Mouse (Mus musculus): ENCODE data around the gene Zfp111. TPM values are rescaled to one million over a fixed set of nuclear protein-coding genes. Genes with fewer than 3 reads are reported as not detected.

The Zfp111 gene
- polyA plus RNA-seq, 2 experiments: 7.0 to 12.7 TPM

GRCm38 (mm10) chr7:24153272-24153671, 58.0 kb downstream of the Zfp111 start:
- no peak overlapping the region for H3K4me2 ChIP-seq (replicated peaks; ENCODE audit: low read depth, low read length, severe bottlenecking)
- H3K27ac ChIP-seq (replicated peaks; ENCODE audit: low read depth, low read length): no peak overlapping the region
- ATAC-seq (ENCODE audit: low FRiP score, low read depth): no peak
- H3K9me3 ChIP-seq (ENCODE audit: control insufficient read depth, low read length): no peaks in the 10 kb centered on the region
- H3K4me3 ChIP-seq (replicated peaks; ENCODE audit: low read length): no peak overlapping the region
- WGBS: 19% methylated on average over 1 of the region's 1 CpGs
- no peaks in the 10 kb centered on the region for H3K4me1 ChIP-seq (ENCODE audit: control insufficient read depth, insufficient read depth, low read length)
- no peak overlapping the region for H3K9ac ChIP-seq (ENCODE audit: low read depth, low read length, severe bottlenecking)
- no peak for DNase-seq (ENCODE audit: low spot score)
- no peaks in the 10 kb centered on the region for H3K27me3 ChIP-seq (ENCODE audit: control insufficient read depth, insufficient read depth, low read length)
- no peak for TF ChIP-seq POLR2A (IDR thresholded peaks at IDR 0.05; ENCODE audit: borderline replicate concordance, extremely low read depth, insufficient read depth, insufficient read length)
- H3K36me3 ChIP-seq (ENCODE audit: control insufficient read depth, insufficient read depth, low read length): no peaks in the 10 kb centered on the region

Other genes starting within 250 kb of the Zfp111 start
- not detected in 2 replicates for gene Vmn1r181, start 236.8 kb downstream of the Zfp111 start, polyA plus RNA-seq (2012; rRNA removed)
- not detected in 2 replicates for gene Vmn1r181, start 236.8 kb downstream of the Zfp111 start, polyA plus RNA-seq (2014; fragmentation: Nextera tagmentation; extraction: Ambion mirVana)
- not detected in 2 replicates for gene V1rd19, start 209.8 kb downstream of the Zfp111 start, polyA plus RNA-seq (2012; rRNA removed)
- not detected in 2 replicates for gene V1rd19, start 209.8 kb downstream of the Zfp111 start, polyA plus RNA-seq (2014; fragmentation: Nextera tagmentation; extraction: Ambion mirVana)
- not detected in 2 replicates for gene Vmn1r183, start 158.2 kb downstream of the Zfp111 start, polyA plus RNA-seq (2012; rRNA removed)
- not detected in 2 replicates for gene Vmn1r183, start 158.2 kb downstream of the Zfp111 start, polyA plus RNA-seq (2014; fragmentation: Nextera tagmentation; extraction: Ambion mirVana)
- gene Zfp180, start 129.5 kb downstream of the Zfp111 start, polyA plus RNA-seq (2012; rRNA removed): 24.0 and 24.4 TPM in 2 replicates
- 19.6 and 21.9 TPM in 2 replicates for gene Zfp180, start 129.5 kb downstream of the Zfp111 start, polyA plus RNA-seq (2014; fragmentation: Nextera tagmentation; extraction: Ambion mirVana)
- 3.6 and 5.1 TPM in 2 replicates for gene Zfp112, start 99.1 kb downstream of the Zfp111 start, polyA plus RNA-seq (2012; rRNA removed)
- gene Zfp112, start 99.1 kb downstream of the Zfp111 start, polyA plus RNA-seq (2014; fragmentation: Nextera tagmentation; extraction: Ambion mirVana): 5.9 and 8.5 TPM in 2 replicates
- gene Zfp235, start 77.3 kb downstream of the Zfp111 start, polyA plus RNA-seq (2012; rRNA removed): 13.5 and 16.7 TPM in 2 replicates
- gene Zfp235, start 77.3 kb downstream of the Zfp111 start, polyA plus RNA-seq (2014; fragmentation: Nextera tagmentation; extraction: Ambion mirVana): 17.5 and 20.9 TPM in 2 replicates
- gene Zfp114, start 36.4 kb downstream of the Zfp111 start, polyA plus RNA-seq (2012; rRNA removed): 3.2 and 3.5 TPM in 2 replicates
- 4.0 and 5.0 TPM in 2 replicates for gene Zfp114, start 36.4 kb downstream of the Zfp111 start, polyA plus RNA-seq (2014; fragmentation: Nextera tagmentation; extraction: Ambion mirVana)
- 4.4 and 4.7 TPM in 2 replicates for gene Zfp109, start 26.1 kb upstream of the Zfp111 start, polyA plus RNA-seq (2012; rRNA removed)
- 3.7 and 5.5 TPM in 2 replicates for gene Zfp109, start 26.1 kb upstream of the Zfp111 start, polyA plus RNA-seq (2014; fragmentation: Nextera tagmentation; extraction: Ambion mirVana)
- 3.1 and 4.1 TPM in 2 replicates for gene Zfp108, start 43.4 kb upstream of the Zfp111 start, polyA plus RNA-seq (2012; rRNA removed)
- gene Zfp108, start 43.4 kb upstream of the Zfp111 start, polyA plus RNA-seq (2014; fragmentation: Nextera tagmentation; extraction: Ambion mirVana): 4.8 and 6.1 TPM in 2 replicates
- 5.8 and 6.2 TPM in 2 replicates for gene Zfp93, start 59.0 kb upstream of the Zfp111 start, polyA plus RNA-seq (2012; rRNA removed)
- 8.2 and 14.2 TPM in 2 replicates for gene Zfp93, start 59.0 kb upstream of the Zfp111 start, polyA plus RNA-seq (2014; fragmentation: Nextera tagmentation; extraction: Ambion mirVana)
- gene Zfp61, start 89.8 kb upstream of the Zfp111 start, polyA plus RNA-seq (2012; rRNA removed): 36.8 and 45.0 TPM in 2 replicates
- 38.7 and 39.7 TPM in 2 replicates for gene Zfp61, start 89.8 kb upstream of the Zfp111 start, polyA plus RNA-seq (2014; fragmentation: Nextera tagmentation; extraction: Ambion mirVana)
- 13.8 and 14.4 TPM in 2 replicates for gene Zfp94, start 105.2 kb upstream of the Zfp111 start, polyA plus RNA-seq (2012; rRNA removed)
- 11.7 and 12.6 TPM in 2 replicates for gene Zfp94, start 105.2 kb upstream of the Zfp111 start, polyA plus RNA-seq (2014; fragmentation: Nextera tagmentation; extraction: Ambion mirVana)
- 0.13 and 0.38 TPM in 2 replicates for gene Tescl, start 122.5 kb upstream of the Zfp111 start, polyA plus RNA-seq (2012; rRNA removed)
- gene Tescl, start 122.5 kb upstream of the Zfp111 start, polyA plus RNA-seq (2014; fragmentation: Nextera tagmentation; extraction: Ambion mirVana): not detected in 2 replicates
- 0.09 and 0.50 TPM in 2 replicates for gene Lypd5, start 137.8 kb upstream of the Zfp111 start, polyA plus RNA-seq (2012; rRNA removed)
- 0.62 and 3.1 TPM in 2 replicates for gene Lypd5, start 137.8 kb upstream of the Zfp111 start, polyA plus RNA-seq (2014; fragmentation: Nextera tagmentation; extraction: Ambion mirVana)
- gene Kcnn4, start 158.8 kb upstream of the Zfp111 start, polyA plus RNA-seq (2012; rRNA removed): 2.4 and 3.3 TPM in 2 replicates
- gene Kcnn4, start 158.8 kb upstream of the Zfp111 start, polyA plus RNA-seq (2014; fragmentation: Nextera tagmentation; extraction: Ambion mirVana): 1.8 and 2.4 TPM in 2 replicates
- gene Smg9, start 188.2 kb upstream of the Zfp111 start, polyA plus RNA-seq (2012; rRNA removed): 44.3 and 53.4 TPM in 2 replicates
- 21.0 and 23.2 TPM in 2 replicates for gene Smg9, start 188.2 kb upstream of the Zfp111 start, polyA plus RNA-seq (2014; fragmentation: Nextera tagmentation; extraction: Ambion mirVana)
- gene Irgc1, start 240.9 kb upstream of the Zfp111 start, polyA plus RNA-seq (2012; rRNA removed): 0.06 TPM in 1 of 2 replicates, not detected in the other
- not detected in 2 replicates for gene Irgc1, start 240.9 kb upstream of the Zfp111 start, polyA plus RNA-seq (2014; fragmentation: Nextera tagmentation; extraction: Ambion mirVana)